Mouse (Mus musculus): ENCODE data around the gene Pcsk1n.

Pcsk1n gene

GRCm38 (mm10) chrX:7947108-7947899 is 27.7 kb downstream of the Pcsk1n start, which contains the start of gene Hdac6:
Gene Hdac6 (minus strand): TSS chrX:7947889.
- peak; percentile 89 for DNase-seq

DNA sequence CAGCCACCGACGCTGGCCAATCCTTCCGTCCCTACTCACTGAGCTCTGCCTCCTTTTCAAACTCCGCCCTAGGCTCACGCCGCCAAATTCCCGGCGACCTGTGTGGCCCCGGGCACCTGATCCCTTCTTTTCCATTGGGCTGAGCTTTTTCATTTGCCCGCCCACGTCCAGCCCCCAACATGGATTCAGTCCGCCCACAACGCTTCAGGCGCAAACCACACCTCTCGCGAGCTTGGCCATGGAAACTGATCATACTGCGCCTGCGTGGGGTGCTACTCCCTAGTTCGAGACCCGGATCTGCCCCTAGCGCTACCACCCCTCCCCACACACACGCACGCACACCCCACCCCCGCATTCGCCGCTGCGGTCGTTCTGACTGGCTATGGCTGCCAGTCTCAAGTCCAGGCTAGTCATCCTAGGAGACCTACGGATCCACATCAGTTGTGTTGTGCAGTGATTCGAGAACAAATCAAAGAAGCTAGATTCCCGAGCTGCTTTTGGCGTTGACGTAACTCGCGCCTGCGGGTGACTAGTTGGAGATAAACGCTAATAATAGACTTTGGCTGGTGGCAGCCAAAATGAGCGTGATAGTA is 28.4 kb downstream of the Pcsk1n start:
- peak; percentile 100 for DNase-seq

DNA sequence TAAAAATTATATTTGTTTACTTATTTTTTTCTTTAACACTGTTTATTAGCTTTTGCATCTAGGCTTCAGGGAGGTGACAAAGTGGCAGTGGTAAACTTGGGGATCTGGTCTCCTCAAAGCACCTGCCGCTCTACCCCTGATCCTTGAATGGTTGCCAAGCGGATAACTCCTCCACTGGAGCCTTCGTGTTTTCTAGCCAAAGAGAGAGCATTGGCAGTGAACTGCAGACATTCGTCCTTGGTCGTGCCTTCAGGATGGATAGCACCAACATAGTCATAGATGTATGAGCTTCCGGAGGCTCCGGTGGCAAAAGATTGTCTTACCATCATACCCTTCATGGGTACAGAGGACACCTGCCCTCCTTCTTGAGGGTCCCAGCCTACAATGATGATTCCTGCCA is 30.5 kb downstream of the Pcsk1n start:
- no peak for DNase-seq

GRCm38 (mm10) chrX:7958868-7959267 is 39.2 kb downstream of the Pcsk1n start:
- no peak for DNase-seq

DNA sequence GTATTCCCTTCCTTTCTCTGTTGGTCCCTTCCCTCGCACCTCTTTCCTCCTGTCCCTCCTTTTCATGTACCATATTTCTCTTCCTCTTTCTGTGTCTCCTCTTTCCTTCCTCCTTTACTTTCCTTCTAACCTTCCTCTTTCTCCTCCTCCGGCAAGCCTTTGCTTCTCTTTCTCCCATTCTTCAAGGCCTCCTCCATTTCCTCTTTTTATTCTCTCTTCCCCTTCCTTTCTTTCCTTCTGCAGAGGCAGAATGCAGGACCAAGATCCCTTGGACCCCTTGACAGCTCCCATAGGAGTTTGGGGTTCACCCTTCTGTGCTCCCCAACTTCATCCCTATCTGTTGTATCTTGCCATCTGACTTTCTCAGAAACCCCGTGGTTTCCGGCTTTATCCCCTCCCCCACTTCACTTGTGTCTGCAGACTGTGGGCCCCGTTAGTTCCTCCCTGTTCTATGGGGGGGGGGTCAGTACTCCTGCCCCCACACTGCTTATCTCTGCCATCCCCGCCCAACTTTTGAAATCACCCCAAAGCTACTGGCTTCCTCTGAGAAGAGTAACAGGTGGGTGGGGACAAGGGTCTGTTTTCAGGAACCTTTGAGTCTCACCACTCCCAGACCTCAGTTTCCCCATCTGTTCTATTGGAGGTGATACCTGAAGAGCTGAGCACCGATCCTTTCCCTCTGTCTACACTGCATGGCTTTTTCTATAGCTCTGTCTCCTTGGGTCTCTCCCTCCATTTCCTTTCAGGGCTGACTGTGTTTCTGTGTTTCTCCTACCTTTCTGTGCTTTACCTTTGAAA is 44.4 kb downstream of the Pcsk1n start:
- no peak for DNase-seq

- no peak for DNase-seq
Observed at GRCm38 (mm10) chrX:7966161-7966560, 46.5 kb downstream of the Pcsk1n start.

DNA sequence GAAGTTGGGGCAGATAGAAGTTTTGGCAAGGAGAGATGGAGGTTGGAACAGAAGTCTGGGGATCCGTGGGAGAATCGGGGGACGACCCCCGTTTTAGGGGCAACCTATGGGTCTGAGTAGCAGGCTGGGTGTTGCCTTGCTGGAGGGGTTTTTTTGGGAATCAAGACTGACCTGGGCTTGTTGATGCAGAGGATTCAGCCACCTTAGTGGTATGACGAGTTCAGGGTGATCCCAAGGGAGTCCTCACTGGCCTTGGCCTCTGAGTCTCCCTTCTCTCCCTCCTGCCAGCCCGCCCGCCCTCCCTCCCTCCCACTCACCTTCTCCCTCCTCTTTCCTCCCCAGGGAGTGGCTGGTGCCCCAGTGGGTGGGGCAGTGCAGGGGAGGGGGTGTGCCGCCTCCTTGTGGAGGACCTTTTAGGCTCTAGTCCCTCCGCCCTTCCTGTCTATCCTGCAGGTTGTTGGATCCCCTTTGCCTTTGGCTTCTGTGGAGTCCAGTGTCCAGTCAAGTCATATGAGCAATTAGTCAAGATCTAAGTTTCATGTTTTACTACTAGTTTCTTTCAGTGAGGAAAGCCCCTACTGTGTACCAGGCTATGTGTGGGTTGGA is 48.1 kb downstream of the Pcsk1n start:
- DNase-seq: no peak

DNA sequence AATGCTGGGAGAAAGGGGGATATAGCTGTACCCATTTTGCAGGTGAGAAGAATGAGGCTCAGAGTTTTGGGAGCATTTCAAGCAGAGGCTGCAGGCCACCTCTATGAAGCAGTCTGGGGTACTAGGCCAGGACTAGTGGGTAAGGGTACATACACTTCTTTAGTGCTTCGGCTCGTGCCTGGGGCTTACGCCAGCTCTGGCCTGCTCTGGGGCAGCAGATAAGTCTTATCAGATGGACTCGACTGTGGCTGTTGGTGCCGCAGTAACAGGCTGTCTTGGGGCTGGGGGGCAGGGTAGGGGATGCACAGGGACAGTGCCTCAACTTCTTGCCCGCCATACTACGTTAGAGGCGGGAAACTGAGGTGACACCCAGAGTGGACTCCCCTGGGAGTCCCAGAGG is 48.6 kb downstream of the Pcsk1n start:
- no peak for DNase-seq

DNA sequence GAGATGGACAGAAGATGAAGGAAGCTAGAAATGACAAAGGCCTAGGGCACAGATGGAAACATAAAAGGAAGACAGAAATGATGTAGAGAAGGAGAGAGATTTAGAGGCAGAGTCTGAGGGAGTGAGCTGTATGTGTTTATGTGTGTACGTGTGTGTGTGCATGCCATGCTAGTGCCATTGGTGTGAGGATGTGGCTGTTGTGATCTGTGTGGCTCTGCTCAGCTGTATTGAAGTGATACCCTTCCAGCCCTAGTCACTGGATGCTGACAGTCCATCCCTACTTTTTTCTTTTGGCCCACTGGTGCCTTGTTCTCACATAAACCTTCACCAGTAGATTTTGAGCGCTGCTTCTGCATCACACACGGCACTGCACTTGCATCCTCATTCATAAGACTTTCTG is 49.3 kb downstream of the Pcsk1n start:
- no peak for DNase-seq

- DNase-seq: no peak
Observed at GRCm38 (mm10) chrX:7971292-7971691, 51.7 kb downstream of the Pcsk1n start.
